Mouse (Mus musculus): ENCODE results near the gene Ube2l6.

The Ube2l6 gene

DNA sequence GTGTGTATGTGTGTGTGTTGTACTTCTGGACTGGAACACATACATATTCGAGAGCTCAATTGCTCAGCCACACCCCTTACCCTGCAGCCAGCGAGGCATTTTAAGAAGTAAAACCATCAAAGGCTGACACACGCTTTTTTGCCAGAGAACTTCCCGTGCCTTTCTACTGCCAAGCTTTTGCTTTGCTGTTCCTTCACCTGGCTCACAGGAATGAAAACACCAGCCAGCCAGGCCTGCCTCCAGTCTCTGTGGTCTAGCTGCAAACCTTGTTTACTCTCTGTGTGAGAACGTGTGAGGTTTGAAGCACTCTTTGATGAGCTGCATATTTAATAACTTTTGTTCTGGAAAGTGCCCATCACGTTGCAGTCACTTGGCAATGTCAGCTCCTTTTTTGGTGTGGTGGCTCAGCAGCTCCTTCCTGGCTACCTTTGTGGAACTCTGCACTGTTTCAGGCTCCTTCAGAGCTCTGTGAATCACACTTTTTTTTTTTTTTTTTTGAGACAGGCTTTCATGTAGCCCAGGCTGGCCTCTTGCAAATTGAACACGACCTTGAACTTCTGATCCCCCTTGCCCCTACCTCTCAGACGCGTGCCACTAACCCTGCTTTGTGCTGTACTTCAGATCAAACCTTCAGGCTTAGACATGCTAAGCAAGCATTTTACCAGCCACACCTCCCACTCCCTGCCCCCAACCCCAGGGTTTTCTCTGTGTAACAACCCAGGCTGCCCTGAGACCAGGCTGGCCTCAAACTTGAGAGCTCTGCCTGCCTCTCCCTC lies 39.4 kb downstream of the Ube2l6 start:
- no peak for DNase-seq (ENCODE audit: low read depth, low spot score)

DNA sequence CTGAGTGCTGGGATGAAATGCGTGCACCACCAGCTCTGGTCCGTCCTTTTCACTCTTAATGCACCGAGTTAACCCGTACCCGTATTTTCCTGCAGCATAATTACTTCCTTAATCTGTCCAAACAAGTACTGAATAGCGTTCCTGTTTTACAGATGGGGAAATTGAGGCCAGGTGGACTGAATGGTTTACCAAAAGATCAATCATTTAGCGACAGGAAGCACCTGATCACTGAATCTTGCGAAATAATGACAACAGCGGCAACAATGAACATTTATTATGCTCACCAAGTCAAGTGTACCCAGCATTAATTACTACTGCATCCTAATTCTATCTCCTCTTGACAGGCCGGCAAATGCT lies 39.9 kb downstream of the Ube2l6 start, which contains the start of gene Slc43a1:
Gene Slc43a1 (plus strand): TSS at position 258 of the 357 bp plus-strand sequence.
- no peak for DNase-seq (ENCODE audit: low read depth, low spot score)

DNA sequence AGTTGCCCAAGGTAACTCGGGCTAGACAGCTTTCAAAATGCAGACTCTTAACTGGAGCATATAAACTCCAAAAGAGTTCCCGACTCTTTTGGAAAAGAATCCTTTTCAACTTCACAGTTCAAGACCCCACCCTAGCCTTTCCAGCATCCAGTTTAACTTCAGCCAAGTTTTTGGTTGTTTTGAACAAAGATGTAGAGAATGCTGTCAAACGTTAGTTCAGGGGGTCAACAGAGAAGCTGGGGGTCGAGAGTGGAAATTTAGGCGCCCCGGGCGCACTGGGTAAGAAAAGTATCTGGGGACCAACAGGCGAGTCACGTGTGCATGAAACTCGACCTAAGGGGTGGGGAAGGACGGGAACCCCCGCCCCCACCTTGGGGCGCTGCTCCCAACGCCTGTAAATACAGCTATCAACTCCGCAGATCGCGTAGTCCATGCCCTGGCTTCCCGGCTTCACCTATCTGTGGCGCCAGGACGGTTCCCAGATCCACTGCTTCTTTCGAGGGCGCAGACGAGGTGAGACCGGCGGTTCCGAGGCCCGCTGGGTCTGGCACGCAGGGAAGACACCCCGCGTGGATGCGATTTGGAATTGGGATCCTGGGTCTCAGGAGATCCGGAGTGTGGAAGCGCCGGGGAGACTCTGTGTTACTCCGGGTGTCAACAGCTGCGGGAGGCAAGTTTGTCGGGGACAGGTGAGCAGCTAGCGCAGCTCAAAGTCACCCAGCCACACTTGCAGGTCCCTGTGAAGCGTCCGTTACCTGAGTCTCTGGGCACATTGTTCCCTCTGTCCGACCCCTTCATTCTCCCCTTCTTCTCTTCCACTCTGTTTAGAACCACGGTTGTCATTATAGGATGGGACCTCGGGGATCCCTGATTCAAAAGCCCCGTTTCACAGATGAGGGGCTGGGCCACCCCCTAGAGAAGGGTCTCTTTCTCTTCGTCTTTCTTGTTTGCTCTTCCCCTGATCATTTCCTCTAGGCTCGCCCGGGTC lies 40.7 kb downstream of the Ube2l6 start:
- no peak for DNase-seq (ENCODE audit: low read depth, low spot score)

DNA sequence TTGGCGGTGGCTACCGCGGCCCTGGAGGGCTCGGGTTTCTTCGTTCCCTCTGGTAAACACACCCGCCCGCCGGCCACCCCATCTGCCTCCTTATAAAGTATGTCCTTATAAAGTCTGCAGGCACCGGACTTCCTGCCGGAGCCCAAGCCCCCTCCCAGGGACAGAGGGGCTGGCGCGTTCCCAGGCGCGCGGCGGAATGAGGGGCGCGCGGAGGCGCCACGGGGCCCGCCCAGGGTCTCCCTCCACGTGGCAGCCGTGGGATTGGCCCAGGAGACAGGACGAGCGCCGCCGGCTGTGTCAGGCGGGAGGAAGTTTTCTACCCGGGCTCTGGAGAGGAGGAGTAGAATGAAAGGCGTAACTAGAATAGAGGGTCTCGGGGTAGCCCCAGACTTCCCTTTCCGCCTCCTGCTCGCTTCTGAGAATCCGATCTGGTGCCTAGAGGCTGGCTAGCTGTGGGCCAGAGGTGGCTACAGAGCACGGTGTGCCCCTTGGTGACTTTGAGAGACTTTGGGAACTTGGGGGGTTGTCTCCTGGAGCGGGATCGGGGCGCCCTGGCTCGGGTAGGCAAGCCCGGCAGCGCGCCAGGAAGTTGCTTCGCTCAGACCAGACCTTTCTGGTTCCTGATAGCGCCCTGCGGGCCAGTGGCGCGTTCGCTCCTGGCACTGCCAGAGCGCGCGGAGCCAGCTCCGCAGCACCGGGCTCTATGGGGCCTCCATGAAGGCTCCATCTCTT lies 41.6 kb downstream of the Ube2l6 start:
- DNase-seq (ENCODE audit: low read depth, low spot score) = no peak

DNA sequence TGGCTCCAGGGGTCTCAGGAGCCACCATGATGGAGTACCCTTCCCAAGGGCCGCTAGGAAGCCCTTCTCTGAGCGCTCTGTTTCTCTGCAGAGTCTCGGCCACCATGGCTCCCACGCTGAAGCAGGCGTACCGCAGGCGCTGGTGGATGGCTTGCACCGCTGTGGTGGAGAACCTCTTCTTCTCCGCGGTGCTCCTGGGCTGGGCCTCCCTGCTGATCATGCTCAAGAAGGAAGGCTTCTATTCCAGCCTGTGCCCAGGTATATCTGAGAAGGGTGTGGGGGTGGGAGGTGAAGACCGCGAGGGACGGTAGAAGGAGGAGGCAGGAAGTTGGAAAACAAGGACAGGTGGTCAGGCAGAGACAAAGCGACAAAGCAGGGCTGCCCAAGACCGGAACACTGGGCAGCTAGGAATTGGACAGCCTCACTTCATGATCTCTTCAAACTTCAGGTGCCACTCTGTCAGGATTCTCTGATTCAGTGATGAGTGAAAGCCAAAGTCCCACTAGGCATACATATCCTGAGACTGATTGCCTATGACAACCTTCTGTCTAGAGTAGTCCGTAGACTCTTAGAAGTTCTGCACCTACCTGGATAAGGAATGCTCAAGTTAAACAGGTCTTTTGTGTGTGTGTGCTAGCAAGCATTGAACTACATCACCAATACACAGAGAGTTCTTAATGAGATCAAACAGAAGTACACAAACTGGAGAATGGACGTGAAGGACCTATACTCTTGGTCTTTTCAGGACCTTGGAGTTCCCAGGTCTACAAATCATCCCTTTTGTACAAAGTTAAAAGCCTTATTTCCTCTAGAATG lies 42.3 kb downstream of the Ube2l6 start:
- DNase-seq (ENCODE audit: low read depth, low spot score) = no peak

DNA sequence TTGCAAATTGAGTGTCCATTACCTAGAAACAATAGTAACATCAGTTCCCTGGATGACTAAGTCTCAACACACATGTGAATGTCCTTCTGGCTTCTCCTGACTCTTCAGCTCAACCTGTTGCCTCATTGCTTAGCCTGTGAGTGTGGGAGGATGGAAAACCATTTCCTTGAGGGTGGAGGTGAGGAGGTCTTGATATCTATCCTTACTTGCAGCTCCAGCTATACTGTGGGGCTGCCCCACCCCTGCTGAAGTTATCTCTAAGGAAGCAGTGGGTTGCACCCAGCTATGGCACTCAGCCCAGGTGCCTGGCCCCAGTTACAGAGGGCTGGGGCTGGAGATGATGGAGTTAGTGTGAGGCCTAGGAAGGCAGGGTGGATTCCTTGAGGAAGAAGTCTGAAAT lies 43.3 kb downstream of the Ube2l6 start:
- no peak for DNase-seq (ENCODE audit: low read depth, low spot score)

DNA sequence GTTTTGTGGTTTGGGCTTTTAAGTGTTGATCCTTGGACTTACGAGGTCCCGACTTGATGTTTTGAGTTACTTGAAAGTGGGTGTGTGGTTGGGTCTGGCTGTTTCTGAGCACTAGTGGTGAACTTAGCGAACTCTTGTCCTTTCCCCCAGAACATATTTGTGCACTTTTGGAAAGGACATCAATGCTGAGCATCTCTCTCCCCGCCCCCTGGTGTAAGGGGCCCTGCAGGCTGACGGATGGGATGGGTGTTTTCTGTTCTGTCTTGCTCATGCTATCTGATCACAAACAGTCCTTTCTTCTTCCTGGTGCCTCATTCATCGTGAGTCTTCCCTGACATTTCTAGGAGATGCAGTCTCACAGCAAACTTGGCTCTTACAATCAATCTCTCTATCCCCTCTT lies 45.0 kb downstream of the Ube2l6 start:
- no peak for DNase-seq (ENCODE audit: low read depth, low spot score)

DNA sequence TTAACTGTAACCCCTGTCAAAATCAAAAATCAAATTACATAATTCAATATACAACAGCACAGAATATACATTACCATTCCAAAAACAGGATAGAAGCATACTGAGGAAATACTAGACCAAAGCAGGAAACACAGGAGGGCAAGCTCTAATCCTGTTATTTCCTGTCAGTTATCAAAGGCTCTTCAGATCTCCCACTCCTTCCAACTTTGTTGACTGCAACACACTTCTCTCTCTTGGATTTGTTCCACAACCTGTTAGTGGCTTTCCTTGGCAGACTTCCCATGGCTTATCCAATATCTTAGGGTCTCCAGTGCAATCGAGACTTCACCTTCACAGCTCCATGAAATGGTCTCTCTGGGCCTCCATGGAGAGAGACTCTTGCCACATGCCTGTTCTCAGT lies 46.6 kb downstream of the Ube2l6 start:
- no peak for DNase-seq (ENCODE audit: low read depth, low spot score)

DNA sequence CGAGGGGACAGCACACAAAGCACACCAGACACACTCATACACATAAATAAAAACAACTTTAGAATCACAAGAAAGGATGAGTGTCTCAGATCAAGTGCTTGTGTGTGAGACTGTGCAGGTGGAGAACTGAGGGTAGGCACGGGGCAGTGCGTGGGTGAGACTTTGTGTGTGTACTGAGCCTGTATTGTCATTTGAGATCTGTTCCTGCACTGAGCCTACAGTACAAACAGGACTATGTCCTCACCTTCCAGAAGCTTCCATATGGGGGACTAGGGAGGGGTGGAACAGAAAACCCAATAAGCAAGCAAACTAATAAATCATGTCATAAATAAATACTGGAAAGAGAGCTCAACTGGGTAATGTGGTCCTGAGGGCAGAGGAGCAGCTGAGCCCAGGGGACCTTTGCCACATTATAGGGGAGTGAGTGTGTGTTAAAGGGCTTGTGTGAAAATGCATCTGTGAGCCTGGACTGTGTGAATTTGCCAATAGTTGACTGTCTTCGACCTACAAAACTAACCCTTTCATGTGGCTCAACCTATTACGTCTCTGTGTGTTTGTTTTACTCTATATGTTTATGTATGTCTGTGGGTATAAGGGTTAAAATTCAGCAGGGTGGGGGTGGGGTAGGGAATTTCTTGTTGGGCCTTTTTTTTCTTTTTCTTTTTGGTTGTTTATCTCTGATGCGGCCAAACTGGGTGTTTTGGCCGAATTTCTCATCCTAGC lies 51.9 kb downstream of the Ube2l6 start:
- DNase-seq (ENCODE audit: low read depth, low spot score) = no peak

DNA sequence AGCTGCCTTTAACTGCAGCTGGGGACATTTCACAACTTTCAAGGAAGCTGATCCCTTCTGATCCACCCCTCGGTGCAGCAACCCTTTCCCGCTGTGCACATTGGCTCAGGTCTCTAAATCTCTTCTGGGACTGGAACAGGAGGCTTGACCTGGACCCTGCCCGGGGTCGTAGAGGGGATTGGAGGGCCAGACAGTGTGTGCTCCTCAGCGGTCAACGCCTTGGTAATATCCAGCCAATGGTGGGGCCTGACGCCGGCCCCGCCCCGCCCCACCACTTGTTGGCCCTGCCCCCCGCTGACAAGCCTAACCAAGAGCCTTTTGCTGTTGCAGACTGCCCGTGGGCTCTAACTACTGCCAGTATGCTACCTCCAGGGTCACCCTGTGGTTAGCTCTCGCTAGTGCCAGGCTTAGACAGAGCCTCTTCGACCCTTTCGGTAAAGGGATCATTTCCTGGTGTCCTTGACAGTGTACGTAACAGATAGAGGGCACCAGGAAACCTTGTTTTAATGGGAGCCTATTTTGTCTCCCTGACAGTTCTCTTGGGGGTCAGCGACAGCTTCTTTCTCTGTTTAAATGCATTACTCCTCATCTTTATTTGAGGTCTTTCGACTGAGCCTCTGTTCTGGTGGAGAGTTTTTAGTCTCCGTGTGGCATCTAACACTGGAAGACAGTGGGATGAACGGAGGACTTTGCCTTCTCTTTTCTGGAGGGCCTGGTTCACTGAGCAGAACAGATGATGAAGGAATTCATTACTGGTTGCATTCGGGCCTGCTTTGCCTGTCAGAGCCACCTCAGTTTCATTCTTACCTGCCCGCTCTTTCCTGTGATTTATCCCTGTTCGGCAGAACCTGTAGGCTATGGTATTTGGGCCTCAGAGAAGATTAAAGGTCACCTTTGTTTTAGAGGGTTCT lies 52.8 kb downstream of the Ube2l6 start:
- DNase-seq (ENCODE audit: low read depth, low spot score) = no peak

DNA sequence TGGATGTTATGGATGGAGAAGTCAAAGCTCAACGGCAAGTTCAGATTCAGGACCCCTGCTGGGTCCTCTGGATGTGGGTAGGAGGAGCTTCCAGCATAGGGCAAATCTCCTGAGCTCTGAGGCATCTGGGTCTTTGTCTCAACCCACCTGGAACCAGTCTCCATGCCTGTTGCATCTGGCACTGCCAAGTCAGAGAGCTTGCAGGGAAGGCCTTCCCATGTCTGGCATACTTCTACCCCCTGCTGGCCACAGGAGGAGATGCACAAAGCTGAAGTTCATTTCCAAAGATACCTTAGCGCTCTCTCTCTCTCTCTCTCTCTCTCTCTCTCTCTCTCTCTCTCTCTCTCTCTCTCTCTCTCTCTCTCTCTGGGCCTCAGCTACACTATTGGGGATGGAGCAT lies 57.1 kb downstream of the Ube2l6 start:
- DNase-seq (ENCODE audit: low read depth, low spot score) = no peak

DNA sequence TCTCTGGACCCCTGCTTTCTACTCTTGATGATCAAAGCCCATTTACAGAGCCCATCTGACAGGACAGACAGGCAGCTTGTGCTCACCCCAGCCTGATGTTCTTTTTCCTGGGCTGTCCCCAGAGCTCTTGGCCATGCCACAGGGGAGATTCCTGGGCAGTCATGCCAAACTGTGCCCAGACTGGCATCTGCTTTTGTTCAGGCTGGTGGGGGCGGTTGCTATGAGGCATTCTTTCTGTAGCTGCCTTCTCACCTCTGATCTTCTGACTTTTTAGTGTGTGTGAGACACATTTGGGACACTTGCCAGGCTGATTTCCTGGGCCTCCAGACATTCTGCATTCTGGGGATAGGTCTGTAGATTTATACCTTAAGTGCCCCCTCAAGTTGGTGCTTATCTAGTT lies 59.9 kb downstream of the Ube2l6 start:
- DNase-seq (ENCODE audit: low read depth, low spot score) = no peak
